Mouse (Mus musculus) erythroid progenitor cell, adult 5-6 weeks (primary cell): ENCODE results near the gene Anapc11. TPM values are rescaled to one million over a fixed set of nuclear protein-coding genes. Genes with fewer than 3 reads are reported as not detected.

Source experiments
- ATAC-seq: replicated peaks from 2 replicates; pipeline ENCODE4 v1.8.0; 2016; ENCODE audit warnings: moderate number of reproducible peaks, mild to moderate bottlenecking, moderate TSS enrichment, inconsistent platforms; ENCODE audit not compliant: poor library complexity, low FRiP score, severe bottlenecking
- total RNA-seq, 2 experiments: library from RNA; stranded (forward) in 1 of 2; stranded (reverse) in 1 of 2; fragments of 150-400 nt in 1 of 2; fragments of 186-747, 209-891 nt in 1 of 2; gene quantifications; 2 replicates each; pipeline versions ENCODE4 v1.2.3 to v1.2.4; 2015 to 2017; ENCODE audit warnings: low replicate concordance in 2 of 2

The Anapc11 gene
- total RNA-seq, 2 experiments from 2014 or later = 2.8 to 28.1 TPM

DNA sequence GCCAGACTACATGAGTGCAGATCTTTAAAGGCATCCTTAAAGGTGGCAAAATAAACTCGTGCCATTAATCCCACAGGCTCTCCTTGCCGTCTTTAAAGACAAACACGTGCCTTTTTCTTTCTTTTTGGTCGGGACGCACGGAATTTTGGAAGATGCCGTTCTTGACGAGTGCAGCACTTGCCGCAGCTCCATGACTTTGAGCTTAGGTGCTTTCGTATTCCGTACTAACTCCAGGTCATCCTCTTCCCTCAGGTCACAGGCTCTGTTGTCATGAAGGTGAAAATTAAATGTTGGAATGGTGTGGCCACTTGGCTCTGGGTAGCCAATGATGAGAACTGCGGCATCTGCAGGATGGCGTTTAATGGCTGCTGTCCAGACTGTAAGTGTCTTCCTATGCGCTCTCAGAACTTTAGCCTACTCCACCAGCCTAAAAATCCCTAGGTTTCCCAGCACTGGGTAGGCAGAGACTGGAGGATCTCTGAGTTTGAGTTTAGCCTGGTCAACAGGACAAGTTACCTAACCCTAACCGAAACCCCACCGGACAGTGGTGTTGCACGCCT lies 849 bp downstream of the Anapc11 start:
- ATAC-seq = peak; percentile 5; the same call in 1 of the 2 replicates

DNA sequence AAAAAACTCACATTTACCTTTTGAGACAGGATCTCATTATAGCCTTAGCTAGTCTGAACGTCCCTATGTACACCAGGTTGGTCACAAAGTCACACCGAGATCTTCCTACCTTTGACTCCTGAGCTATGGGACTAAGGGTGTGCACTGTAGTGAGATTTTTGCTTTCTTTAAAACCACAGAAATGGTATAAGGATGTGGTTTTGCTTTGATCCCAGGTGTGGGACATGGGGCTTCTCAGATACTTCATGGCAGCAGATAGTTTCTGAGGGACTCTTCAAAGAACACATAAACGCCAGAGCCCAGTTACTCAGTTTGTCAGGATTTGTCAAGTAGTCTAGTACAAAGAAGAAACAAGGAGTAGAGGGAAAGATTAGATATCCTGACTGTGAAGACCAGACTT lies 2.5 kb downstream of the Anapc11 start:
- no peak for ATAC-seq

DNA sequence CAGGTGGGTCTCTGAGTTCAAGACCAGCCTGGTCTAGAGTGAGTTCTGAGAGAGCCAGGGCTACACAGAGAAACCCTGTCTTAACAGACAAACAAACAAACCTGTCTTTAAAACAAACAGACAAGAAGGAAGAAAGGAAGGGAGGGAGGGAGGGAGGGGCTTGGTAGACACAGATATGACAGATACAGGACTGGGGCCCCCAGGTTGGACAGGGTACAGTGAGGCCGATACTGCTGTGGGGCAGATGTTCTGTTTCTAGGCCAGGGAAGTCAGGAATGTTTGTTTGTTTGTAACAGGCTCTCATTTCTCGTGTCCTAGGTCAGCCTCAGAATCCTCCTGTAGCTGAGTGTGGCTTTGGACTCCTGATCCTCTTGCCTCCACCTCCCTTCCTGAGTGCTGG lies 5.3 kb downstream of the Anapc11 start:
- no peak for ATAC-seq

DNA sequence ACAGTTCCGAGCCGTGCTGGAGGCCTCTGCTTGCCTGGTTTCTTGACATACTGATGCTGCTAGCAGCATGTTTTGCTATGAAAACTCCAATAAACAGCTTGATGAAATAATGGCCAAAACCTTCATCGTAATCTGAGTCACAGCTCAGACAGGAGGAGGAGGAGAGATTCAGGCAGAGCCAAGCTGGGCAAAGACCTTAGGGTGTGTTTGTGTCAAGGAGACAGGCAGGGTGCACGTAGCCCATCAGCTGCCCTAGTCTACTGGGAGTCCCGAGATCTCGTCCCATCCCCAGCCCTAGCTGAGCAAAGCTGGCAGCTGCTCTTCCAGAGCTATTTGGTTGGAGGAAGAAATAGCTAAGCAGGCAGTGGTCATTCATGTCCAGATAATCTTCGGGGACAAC lies 7.4 kb downstream of the Anapc11 start:
- no peak for ATAC-seq

DNA sequence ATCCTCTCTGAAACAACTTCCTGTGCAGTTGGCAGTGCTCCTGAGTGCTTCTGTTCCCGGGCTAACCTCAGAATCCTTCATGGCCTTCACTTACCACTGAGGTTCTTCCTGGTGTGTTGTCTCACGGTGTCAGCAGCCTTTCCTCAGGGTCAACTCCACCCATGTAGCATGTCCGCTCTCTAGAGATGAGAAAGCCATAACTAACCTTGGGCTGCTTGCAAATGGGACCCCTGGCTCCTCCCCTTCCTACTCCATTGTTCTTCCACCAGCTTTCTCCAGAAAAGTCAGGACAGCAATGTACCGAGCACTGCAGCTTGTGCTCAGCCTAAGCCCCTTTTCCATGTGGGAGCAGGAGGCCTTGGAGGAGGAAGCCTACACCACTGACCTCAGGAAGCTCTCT lies 8.5 kb downstream of the Anapc11 start:
- no peak for ATAC-seq

DNA sequence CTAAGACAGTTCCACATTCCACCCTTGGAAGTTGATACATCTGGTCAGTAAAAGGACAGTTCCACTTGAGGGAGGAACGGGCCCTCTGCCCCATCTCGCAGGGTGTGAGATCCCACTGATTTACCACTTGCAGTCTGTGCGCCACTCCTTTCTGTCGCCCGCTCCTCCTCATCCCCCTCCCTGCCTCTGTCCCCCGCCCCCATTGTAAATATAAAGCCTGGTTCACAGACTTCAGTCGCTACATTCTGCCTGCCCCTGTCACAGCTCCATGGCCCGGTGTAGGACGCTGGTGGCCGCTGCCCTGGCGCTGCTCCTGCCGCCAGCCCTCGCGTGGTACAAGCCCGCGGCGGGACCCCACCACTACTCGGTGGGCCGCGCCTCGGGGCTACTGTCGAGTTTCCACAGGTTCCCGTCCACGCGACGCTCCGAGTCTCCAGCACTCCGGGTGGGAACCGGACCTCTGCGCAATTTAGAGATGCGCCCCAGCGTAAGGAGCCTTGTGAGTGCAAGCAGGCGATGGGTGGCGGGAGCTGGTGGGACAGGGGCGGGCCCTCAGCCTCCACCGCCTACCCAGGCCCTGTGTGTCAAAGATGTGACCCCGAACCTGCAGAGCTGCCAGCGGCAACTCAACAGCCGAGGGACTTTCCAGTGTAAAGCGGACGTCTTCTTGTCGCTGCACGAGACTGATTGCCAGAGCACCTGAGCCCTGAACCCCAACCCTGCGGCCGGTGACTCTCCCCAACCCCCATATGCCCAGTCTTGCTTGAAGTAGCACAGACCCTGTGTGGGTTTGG lies 10.2 kb downstream of the Anapc11 start, which contains the start of gene Npb:
Npb (plus strand) TSS at position 237 of the 794 bp plus-strand sequence.
- no peak for ATAC-seq

DNA sequence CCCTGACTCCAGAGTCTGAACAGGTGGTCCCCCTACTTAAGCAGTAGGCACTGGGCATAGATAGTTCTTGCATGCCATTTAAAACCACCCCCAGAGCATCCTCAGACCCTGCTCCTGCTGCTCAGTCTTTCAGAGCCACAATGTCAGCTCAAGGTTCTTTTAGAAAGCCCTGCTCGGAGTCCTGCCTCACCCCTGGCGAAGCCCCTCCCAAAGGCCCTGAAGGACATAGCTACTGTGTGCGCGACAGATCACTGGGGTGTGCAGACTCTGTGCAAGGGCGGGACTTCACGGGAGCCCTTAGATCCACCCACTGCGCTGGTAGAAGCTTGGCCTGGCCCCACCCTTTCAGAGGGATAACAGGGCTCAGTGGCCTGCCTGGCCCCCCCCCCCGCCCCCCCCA lies 11.0 kb downstream of the Anapc11 start:
- ATAC-seq = no peak

DNA sequence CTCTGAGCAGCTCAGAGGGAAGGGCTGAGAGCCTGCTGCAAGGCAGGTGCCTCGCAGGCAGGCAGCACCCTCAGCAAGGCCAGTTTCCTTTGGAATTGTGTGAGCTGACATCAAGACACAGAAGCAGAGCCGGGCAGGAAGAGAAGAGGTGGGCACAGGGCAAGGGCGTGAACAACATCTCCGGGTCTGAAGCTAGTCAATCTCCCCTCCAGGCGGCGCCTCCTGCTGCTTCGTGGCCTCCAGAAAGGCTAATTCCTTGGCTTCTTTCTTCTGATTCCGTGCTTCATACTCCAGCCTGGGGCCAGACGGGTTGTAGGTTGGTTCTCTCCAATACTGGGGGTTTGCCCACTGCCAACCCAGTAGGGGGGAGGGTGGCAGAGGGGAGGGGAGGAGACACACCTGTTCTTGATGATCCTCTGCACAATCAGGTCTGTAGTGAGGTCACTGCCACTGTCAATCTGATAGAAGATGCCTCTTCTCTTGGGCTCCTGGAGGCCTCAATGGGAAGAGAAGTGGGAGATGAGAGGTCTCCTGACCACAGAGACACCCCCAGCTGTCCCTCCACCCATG lies 12.3 kb downstream of the Anapc11 start:
- no peak for ATAC-seq

DNA sequence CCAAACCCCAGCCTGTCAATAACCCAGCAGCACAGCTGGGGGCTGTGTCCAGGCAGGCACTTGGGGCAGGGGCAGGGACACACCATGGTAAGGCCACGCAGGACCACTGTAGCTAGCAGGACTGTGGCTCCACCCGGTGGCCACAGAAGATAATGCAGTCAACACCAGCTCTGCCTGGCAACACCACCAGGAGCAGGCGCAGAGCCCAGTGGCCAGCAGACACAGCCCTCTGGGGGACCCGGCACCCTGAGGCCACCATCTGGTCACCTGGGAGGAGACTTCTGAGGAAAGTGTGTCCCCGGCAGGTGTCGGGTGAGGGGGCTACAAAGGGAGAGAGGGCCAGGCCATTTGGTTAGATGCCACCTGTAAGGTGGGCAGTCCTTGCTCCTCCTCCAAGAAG lies 14.5 kb downstream of the Anapc11 start:
- ATAC-seq = peak; percentile 74

DNA sequence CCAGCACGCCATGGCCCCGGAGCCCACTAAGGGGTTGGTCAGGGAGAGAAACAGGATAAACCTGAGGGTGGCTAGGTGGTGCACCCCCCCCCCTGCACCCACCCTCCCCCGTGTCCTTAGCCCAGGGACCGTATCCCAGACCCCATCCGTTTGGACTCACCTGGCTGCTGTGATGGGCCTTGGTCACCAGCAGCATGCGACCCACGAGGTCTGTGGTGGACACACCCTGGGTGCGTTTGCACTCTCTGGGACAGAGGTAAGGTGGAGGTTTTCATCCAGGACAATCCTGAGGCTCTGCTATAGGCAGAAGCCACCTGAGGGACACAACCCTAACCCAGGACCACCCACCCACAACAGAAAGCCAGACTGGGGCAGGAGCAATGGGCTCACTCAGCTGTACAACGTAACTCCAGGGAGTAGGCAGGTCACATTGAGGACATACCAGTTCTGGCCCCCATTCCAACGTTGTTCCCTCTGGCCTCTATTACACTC lies 15.3 kb downstream of the Anapc11 start:
- no peak for ATAC-seq

DNA sequence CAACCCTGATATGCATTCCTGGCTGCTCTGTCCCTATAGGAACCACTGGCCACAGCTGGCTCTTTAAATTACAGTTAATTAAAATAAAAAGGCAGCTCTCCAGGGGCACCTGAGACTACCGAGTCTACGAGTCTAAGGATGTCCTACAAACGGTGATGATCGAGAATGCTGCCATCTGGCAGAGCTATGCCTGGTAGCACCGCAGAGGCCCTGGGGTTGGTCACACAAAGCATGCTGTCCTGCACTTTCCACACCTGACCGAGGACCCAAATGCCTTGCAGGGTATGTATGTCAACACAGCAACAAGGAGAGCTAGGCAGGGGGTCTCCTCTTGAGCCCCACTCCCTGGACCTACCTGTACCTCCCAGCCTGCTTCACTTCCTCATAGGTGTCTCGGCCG lies 15.8 kb downstream of the Anapc11 start:
- no peak for ATAC-seq

DNA sequence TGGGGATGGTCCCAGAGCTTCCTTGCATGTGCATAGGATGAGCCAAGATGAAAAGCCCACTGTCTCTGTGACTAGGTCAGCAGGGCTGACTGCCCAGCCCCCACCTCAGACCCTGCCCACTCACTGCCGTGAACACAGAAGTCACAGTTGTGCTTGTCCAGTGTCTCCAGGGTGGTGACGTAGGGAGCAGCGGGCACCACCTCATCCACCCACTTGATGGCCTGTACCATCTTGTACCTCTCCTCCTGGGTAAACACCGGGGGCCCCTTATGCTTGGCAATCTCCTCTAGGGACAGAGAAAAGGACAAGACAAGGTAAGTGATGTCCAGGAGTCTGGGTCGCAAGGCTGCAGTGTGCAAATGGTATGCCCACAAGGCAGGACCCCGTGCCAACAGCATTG lies 16.9 kb downstream of the Anapc11 start:
- no peak for ATAC-seq

DNA sequence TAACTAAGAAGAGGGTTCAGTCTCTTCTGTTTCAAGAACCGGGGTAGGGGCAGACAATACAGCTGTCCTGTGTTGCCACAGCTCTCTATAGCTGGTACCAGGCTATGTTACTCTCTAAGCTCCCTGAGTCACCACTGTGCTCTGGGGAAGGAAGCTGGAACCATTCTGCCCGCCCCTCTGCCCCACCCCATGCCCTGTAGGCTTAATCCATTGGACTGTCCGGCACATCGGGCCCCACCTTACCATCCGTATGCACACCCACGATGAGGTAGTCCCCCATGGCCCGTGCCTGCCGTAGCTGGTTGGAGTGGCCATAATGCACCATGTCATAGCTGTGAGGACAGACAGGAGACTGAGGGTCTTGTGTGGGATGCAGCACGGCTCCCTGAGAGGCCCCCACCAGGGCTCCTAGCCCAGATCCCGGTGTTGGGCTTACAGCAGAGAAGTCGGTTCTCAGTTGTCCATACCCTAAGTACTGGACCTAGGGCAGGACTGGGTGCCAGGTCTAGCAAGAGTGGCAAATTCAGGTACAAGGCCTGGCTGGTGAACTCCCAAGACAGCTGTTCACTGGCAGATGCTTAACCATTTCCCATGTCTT lies 17.5 kb downstream of the Anapc11 start:
- no peak for ATAC-seq

DNA sequence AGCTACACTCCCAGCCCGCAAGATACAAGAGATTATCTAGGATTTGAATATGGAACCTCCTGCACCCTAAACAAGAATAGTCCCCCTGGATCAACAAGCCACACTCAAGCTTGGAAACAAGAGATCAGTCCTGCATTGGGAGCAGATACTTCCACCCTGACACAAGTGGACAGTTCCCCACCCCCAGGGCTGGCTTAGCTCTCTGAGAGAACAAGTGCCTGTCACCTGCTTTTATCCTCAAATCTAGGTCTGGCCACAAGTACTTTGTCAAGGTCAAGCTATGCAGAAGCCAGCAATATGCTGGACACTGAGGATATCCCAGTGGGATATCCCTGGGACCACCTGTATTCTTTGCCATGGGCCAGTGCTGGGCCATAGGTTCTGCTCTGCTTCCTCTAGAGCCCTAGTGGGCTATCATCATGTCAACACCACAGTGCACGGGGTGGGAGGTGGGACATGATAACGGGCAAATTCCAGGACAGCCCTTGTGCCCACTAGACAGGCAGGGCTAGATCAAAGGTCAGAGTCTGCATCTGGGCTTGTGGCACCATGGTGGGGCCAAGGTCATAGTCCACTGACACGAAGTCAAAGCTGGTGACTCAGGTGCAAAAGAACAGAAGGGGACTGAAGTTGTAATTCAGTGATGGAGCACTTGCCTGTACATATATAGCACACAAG lies 18.5 kb downstream of the Anapc11 start:
- ATAC-seq = no peak; the same call in 1 of the 2 replicates

DNA sequence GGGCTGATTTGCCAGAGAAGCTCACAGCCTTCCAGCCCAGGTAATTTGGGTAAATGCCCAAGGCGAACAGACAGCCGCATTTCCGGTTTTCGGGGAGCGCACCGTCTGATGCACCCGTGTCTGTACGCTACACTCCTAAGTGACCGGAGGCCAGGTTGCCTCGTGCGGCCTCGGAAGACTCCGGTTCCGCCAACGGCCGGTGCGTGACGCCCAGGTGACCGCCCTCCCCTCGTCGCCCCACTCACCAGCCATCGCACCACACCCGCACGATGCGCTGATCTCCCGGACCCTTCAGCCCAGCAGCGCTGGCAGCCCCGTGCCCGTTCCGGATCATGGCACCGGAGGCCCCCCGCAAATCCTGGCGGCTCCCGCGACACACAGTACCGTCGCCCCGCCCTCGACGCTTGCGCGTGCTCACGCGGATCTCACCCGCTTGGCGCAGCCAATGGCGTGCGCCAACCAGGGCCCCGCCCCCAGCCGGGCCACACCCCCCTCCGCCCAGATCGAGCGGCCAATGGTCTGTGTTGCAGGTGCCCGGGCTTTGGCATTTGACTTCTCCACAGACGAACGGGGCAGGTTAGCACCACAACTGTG lies 19.4 kb downstream of the Anapc11 start, which contains the start of gene Pcyt2:
Pcyt2 (minus strand) TSS at position 418 of the 594 bp plus-strand sequence.
- peak; percentile 94 for ATAC-seq

DNA sequence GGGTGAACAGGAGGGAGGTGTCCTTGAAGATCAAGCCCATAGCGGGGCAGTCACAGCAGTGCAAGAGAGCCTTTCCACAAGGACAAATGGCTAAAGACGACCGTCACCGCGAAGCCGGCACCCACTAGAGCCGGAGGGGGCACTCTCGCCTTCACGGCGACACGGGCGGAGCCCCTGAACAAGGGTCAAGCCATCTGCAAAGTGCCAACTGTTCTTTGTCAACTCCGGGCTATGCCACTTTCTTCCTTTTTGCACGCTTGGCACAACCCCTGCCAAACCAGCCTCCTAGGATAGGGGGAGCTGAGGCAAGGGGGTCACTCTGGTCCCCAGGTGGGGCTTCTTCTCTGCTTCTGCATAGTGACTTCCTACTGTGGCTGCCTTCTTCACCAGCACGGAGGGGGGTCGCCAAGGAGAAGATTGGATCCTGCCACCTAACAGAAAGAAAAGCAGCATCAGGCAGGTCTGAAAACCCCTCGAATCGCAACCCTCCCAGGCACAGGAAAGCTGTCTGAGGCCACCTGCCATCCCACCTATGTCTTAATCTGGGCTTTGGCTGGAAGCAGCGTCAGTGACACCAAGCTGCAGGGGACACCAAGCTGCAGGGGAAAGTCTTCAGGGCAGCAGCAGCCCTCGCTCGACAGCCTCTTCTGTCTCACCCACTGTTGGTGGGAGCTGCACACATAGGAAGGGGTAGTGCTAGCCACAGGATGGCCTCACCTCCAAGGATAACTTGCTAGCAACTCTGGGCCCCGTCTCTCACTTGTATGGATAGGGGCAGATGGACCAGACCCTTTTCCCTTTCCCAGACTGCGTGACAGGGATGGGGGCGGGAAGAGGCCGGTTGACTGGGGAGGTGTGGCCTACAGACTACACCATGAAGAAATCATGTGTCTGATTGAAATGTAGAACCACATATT lies 20.7 kb downstream of the Anapc11 start:
- ATAC-seq = no peak

DNA sequence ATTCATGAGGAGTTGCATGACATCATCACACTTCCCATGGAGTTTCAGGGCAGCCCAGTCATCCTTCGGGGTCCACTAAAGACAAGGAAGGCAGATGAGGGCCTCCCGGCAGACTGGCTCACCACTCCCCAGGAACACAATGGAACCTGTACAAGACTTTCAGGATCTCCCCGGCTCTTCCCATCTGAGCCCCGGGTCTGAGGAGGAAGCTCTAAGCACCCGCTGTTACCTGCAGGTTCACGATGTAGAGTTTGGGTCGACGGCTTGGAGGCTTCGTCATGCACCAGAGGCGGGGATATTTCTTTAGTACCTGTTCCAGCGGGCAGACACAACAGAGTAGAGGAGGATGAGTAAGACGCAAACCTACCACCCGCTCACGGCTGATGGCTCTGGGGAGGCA lies 22.0 kb downstream of the Anapc11 start:
- ATAC-seq = no peak

DNA sequence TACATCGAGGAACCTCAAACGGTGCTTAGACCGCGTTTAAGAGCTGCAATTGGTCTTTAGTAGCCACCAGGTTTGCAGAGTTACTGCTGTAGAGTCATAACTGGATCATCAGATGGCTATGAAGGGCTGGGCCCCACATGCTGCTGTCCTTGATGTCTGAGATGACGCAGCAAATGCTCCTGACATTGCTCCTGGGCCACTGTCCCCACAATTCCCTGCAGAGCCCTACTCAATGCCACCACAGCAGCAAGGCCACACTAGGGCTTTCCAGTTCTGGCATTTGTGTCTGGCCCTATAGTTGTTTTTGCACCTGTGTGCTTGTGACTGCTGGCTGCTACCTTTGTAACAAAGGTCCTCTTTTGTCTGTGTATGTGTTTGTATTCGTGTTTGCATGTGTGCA lies 24.6 kb downstream of the Anapc11 start:
- no peak for ATAC-seq
